Mouse (Mus musculus): ENCODE data around the gene AY761184.
"Not testable (repeated sequence)": the region's sequence is repeated elsewhere in the genome, so short reads cannot be mapped to it uniquely, and the experiment has no call there.

Gene AY761184

GRCm38 (mm10) chr8:21703545-21703944 is at the start of gene AY761184:
Gene AY761184, minus strand, starts transcription at chr8:21703645.
- DNase-seq: not testable (repeated sequence)

GRCm38 (mm10) chr8:21665497-21665896 is 37.9 kb downstream of the AY761184 start, which contains the start of gene Defa34:
Gene Defa34, plus strand, starts transcription at chr8:21665797.
- DNase-seq: not testable (repeated sequence)

- not testable (repeated sequence) for DNase-seq
Measured at GRCm38 (mm10) chr8:21655480-21655879, 48.0 kb downstream of the AY761184 start, which contains the start of gene Defa17. Gene Defa17, plus strand, starts transcription at chr8:21655780.
